Mouse (Mus musculus): ENCODE measurements at regions not wholly inside any gene's neighbourhood (a gene's known extent, or its start where the extent isn't known, plus 50 kb on each side); places are given as distances from the start of the nearest gene placed in this dataset.

- H3K4me2 ChIP-seq (replicated peaks), result no peak overlapping the region
- H3K4me1 ChIP-seq (replicated peaks), result no peaks in the 10 kb centered on the region
- WGBS, result 91% methylated on average over 4 of the region's 4 CpGs
- 0 out of 2 replicates have a peak, but pooled peaks cover 2% of the 10 kb centered on the region for H3K9me3 ChIP-seq
- H3K4me3 ChIP-seq (replicated peaks), result no peak overlapping the region
- ATAC-seq, result no peak
- H3K27ac ChIP-seq, result no peak overlapping the region
- H3K9ac ChIP-seq (replicated peaks), result no peak overlapping the region
- peaks cover 20% of the 10 kb centered on the region for H3K36me3 ChIP-seq
- H3K27me3 ChIP-seq, result no peaks in the 10 kb centered on the region
Measured at GRCm38 (mm10) chr17:47267843-47268242, 100.8 kb upstream of the Mrps10 start.

- no peak overlapping the region for H3K9ac ChIP-seq (replicated peaks)
- no peak overlapping the region for H3K27ac ChIP-seq
- no peaks in the 10 kb centered on the region for H3K27me3 ChIP-seq
- WGBS, result 98% methylated on average over 13 of the region's 13 CpGs
- no peaks in the 10 kb centered on the region for H3K4me1 ChIP-seq (replicated peaks)
- no peak overlapping the region for H3K4me3 ChIP-seq (replicated peaks)
- 0 out of 2 replicates have a peak, but pooled peaks cover 2% of the 10 kb centered on the region for H3K9me3 ChIP-seq
- no peak overlapping the region for H3K4me2 ChIP-seq (replicated peaks)
- peaks cover 27% of the 10 kb centered on the region for H3K36me3 ChIP-seq
- no peak for ATAC-seq
Measured at GRCm38 (mm10) chr17:47267076-47267475, 101.6 kb upstream of the Mrps10 start.

GRCm38 (mm10) chr17:47266335-47266734, 102.4 kb upstream of the Mrps10 start:
- H3K4me3 ChIP-seq (replicated peaks), result no peak overlapping the region
- no peaks in the 10 kb centered on the region for H3K27me3 ChIP-seq
- WGBS, result 94% methylated on average over 7 of the region's 7 CpGs
- H3K9ac ChIP-seq (replicated peaks), result no peak overlapping the region
- no peak for ATAC-seq
- H3K27ac ChIP-seq, result no peak overlapping the region
- no peak overlapping the region for H3K4me2 ChIP-seq (replicated peaks)
- H3K4me1 ChIP-seq (replicated peaks), result no peaks in the 10 kb centered on the region
- 0 out of 2 replicates have a peak, but pooled peaks cover 2% of the 10 kb centered on the region for H3K9me3 ChIP-seq
- H3K36me3 ChIP-seq, result peaks cover 27% of the 10 kb centered on the region

DNA sequence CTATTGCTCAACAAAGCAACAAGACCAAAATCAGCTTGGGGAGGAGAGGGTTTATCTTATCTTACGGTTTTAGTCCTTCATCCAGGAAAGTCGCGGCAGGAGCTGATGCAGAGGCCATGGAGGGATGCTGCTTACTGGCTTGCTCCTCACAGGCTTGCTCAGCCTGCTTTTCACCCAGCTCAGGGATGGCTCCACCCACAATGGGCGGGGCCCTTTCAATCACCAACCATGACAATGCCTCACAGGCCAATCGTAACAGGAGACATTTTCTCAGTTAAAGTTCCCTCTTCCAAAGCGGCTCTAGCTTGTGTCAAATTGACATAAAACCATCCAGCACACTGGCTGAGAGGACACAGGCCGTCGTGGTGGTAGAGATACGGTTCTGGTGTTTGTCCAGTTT, 105.7 kb upstream of the Mrps10 start:
- WGBS, result 91% methylated on average over 9 of the region's 9 CpGs
- no peaks in the 10 kb centered on the region for H3K4me1 ChIP-seq (replicated peaks)
- peaks cover 33% of the 10 kb centered on the region for H3K36me3 ChIP-seq
- H3K9me3 ChIP-seq, result 0 out of 2 replicates have a peak, but pooled peaks cover 2% of the 10 kb centered on the region
- H3K4me2 ChIP-seq (replicated peaks), result no peak overlapping the region
- H3K27ac ChIP-seq, result no peak overlapping the region
- ATAC-seq, result no peak
- no peaks in the 10 kb centered on the region for H3K27me3 ChIP-seq
- no peak overlapping the region for H3K4me3 ChIP-seq (replicated peaks)
- H3K9ac ChIP-seq (replicated peaks), result no peak overlapping the region

GRCm38 (mm10) chr17:47262141-47262540, 106.5 kb upstream of the Mrps10 start:
- ATAC-seq, result no peak
- H3K27ac ChIP-seq, result no peak overlapping the region
- 96% methylated on average over 5 of the region's 5 CpGs for WGBS
- no peak overlapping the region for H3K4me2 ChIP-seq (replicated peaks)
- H3K27me3 ChIP-seq, result no peaks in the 10 kb centered on the region
- peaks cover 28% of the 10 kb centered on the region for H3K36me3 ChIP-seq
- H3K9me3 ChIP-seq, result no peaks in the 10 kb centered on the region
- H3K4me3 ChIP-seq (replicated peaks), result no peak overlapping the region
- H3K9ac ChIP-seq (replicated peaks), result no peak overlapping the region
- H3K4me1 ChIP-seq (replicated peaks), result no peaks in the 10 kb centered on the region

DNA sequence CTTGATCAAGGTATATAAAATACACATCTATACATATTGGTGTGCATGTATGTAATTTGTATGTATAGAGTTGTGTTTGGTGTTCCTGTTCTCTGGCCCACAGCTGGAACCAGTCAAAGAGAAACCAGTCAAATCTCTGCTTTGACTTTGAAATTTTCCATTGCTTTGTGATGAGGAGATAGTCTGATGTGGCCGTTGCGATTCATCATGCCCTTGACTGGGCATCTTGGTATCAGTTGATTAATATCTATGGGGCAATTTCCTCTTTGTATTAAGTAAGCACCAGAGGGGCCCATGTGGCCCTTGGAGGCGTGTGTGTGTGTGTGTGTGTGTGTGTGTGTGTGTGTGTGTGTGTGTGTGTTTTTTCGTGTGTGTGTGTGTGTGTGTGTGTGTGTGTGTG, 107.7 kb upstream of the Mrps10 start:
- 90% methylated on average over 3 of the region's 4 CpGs for WGBS
- no peak overlapping the region for H3K4me3 ChIP-seq (replicated peaks)
- peaks cover 28% of the 10 kb centered on the region for H3K36me3 ChIP-seq
- no peaks in the 10 kb centered on the region for H3K9me3 ChIP-seq
- H3K27ac ChIP-seq, result no peak overlapping the region
- no peaks in the 10 kb centered on the region for H3K4me1 ChIP-seq (replicated peaks)
- H3K4me2 ChIP-seq (replicated peaks), result no peak overlapping the region
- no peak for ATAC-seq
- no peak overlapping the region for H3K9ac ChIP-seq (replicated peaks)
- H3K27me3 ChIP-seq, result no peaks in the 10 kb centered on the region

DNA sequence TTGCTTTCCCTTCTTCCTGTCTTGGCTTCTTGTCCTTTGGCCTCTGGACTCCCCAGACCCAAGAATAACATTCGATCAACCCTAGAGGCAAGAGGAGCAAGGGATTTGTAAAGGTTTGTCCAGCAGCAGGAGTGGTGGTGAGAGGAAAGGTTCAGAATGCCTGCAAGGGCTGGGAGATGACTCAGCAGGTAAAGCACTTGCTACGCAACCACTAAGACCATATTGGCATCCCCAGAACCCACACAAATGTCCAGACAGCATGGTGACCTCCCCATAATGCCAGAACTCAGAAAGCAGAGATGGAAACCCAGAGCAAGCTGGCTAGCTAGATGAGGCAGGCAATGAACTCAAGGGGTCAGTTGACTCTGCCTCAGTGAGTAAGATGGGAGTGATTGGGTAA, 110.4 kb upstream of the Mrps10 start:
- no peaks in the 10 kb centered on the region for H3K27me3 ChIP-seq
- no peaks in the 10 kb centered on the region for H3K9me3 ChIP-seq
- WGBS, result 98% methylated on average over 2 of the region's 2 CpGs
- H3K27ac ChIP-seq, result no peak overlapping the region
- no peak overlapping the region for H3K4me3 ChIP-seq (replicated peaks)
- no peaks in the 10 kb centered on the region for H3K4me1 ChIP-seq (replicated peaks)
- peaks cover 33% of the 10 kb centered on the region for H3K36me3 ChIP-seq
- no peak overlapping the region for H3K9ac ChIP-seq (replicated peaks)
- no peak for ATAC-seq
- H3K4me2 ChIP-seq (replicated peaks), result no peak overlapping the region

- ATAC-seq, result no peak
- H3K9me3 ChIP-seq, result no peaks in the 10 kb centered on the region
- H3K4me2 ChIP-seq (replicated peaks), result no peak overlapping the region
- no peak overlapping the region for H3K4me3 ChIP-seq (replicated peaks)
- peaks cover 13% of the 10 kb centered on the region; the same call in 1 of the 2 replicates for H3K4me1 ChIP-seq (replicated peaks)
- peaks cover 28% of the 10 kb centered on the region for H3K36me3 ChIP-seq
- no peak overlapping the region for H3K9ac ChIP-seq (replicated peaks)
- H3K27ac ChIP-seq, result no peak overlapping the region
- WGBS, result 93% methylated on average over 8 of the region's 8 CpGs
- no peaks in the 10 kb centered on the region for H3K27me3 ChIP-seq
Measured at GRCm38 (mm10) chr17:47255209-47255608, 113.5 kb upstream of the Mrps10 start.

GRCm38 (mm10) chr17:47254026-47254425, 114.7 kb upstream of the Mrps10 start:
- Histone ChIP-seq H3K27ac (no peak overlapping the region), H3K4me3 (replicated peaks) (no peak overlapping the region), H3K4me1 (replicated peaks) (peaks cover 24% of the 10 kb centered on the region), H3K27me3 (no peaks in the 10 kb centered on the region), H3K9ac (replicated peaks) (no peak overlapping the region), H3K36me3 (peaks cover 19% of the 10 kb centered on the region), H3K4me2 (replicated peaks) (no peak overlapping the region), H3K9me3 (no peaks in the 10 kb centered on the region)
- ATAC-seq, result no peak
- 91% methylated on average over 11 of the region's 11 CpGs for WGBS

DNA sequence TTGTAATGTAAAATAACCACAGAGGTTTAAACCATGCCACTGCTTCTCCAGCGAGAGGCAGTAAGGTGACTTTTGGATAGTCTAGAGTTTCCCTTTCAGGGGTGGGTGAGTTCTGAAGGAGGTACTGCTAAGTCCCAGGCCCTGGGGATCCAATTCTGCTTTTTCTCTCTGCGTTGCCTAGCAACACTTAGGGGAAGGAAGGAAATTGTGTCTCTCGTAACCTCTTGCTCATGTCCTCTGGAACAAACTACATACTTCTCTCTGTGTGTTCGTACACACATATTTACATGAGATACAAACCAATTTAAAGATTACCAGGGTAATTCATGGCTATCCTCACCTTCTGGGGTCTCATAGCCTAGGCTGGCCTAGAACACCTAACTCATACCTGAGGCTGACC, 118.7 kb upstream of the Mrps10 start:
- WGBS, result 67% methylated on average over 4 of the region's 4 CpGs
- H3K9me3 ChIP-seq, result no peaks in the 10 kb centered on the region
- H3K27ac ChIP-seq, result no peak overlapping the region
- H3K9ac ChIP-seq (replicated peaks), result no peak overlapping the region
- no peak overlapping the region for H3K4me2 ChIP-seq (replicated peaks)
- peaks cover 30% of the 10 kb centered on the region for H3K4me1 ChIP-seq (replicated peaks)
- H3K27me3 ChIP-seq, result no peaks in the 10 kb centered on the region
- H3K36me3 ChIP-seq, result peaks cover 5% of the 10 kb centered on the region; the same call in 1 of the 2 replicates
- no peak for ATAC-seq
- H3K4me3 ChIP-seq (replicated peaks), result no peak overlapping the region

GRCm38 (mm10) chr17:47249176-47249575, 119.5 kb upstream of the Mrps10 start:
- Histone ChIP-seq H3K9ac (replicated peaks) (no peak overlapping the region), H3K27me3 (no peaks in the 10 kb centered on the region), H3K4me3 (replicated peaks) (no peak overlapping the region), H3K4me1 (replicated peaks) (peaks cover 30% of the 10 kb centered on the region), H3K9me3 (no peaks in the 10 kb centered on the region), H3K4me2 (replicated peaks) (no peak overlapping the region), H3K36me3 (peaks cover 5% of the 10 kb centered on the region; the same call in 1 of the 2 replicates), H3K27ac (no peak overlapping the region)
- WGBS, result 87% methylated on average over 9 of the region's 9 CpGs
- ATAC-seq, result no peak

DNA sequence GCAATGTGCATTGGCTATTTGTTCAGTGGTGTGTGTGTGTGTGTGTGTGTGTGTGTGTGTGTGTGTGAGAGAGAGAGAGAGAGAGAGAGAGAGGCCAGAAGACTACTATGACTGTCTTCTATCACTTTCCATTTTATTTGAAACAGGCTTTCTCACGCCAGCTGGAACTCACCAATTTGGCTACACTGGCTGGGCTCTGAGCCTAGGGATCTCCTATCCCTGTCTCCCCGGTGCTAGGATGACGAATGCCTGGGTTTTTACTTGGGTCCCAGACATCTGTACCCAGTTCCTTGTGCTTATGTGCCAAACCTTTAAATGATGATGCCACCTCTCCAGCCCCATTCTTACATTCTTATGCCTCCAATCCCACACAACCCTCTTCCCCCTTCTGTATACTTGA, 120.6 kb upstream of the Mrps10 start:
- H3K27me3 ChIP-seq, result no peaks in the 10 kb centered on the region
- ATAC-seq, result no peak
- no peak overlapping the region for H3K9ac ChIP-seq (replicated peaks)
- peaks cover 9% of the 10 kb centered on the region for H3K36me3 ChIP-seq
- peaks cover 30% of the 10 kb centered on the region for H3K4me1 ChIP-seq (replicated peaks)
- H3K27ac ChIP-seq, result no peak overlapping the region
- WGBS, result 84% methylated on average over 3 of the region's 3 CpGs
- H3K4me2 ChIP-seq (replicated peaks), result no peak overlapping the region
- H3K9me3 ChIP-seq, result no peaks in the 10 kb centered on the region
- no peak overlapping the region for H3K4me3 ChIP-seq (replicated peaks)

DNA sequence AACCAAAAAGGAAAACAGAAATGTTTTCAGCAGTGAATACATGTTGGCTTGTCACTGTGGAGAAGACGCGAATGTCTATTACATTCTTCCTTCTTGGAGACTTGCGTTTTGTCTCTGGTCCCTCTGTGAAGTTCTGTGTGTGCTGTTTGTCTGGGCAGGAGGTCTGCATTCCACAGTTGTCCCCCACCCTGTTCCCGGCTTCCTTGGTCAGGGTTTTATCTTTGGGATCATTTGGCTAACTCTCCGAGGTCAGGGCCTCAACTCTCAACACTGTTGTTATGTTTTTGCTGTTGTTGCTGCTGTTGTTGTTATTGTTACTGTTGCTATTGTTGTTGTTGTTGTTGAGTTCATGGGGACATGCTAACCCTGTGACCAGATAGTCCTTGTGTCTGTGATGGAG, 121.2 kb upstream of the Mrps10 start:
- Histone ChIP-seq H3K27me3 (no peaks in the 10 kb centered on the region), H3K9ac (replicated peaks) (no peak overlapping the region), H3K9me3 (no peaks in the 10 kb centered on the region), H3K4me2 (replicated peaks) (no peak overlapping the region), H3K4me1 (replicated peaks) (peaks cover 30% of the 10 kb centered on the region), H3K4me3 (replicated peaks) (no peak overlapping the region), H3K27ac (no peak overlapping the region), H3K36me3 (peaks cover 9% of the 10 kb centered on the region)
- no peak for ATAC-seq
- 94% methylated on average over 5 of the region's 5 CpGs for WGBS

Data from midbrain, embryonic 13.5 days (tissue).